Mouse (Mus musculus): ENCODE data around the gene Six5. TPM values are rescaled to one million over a fixed set of nuclear protein-coding genes. Genes with fewer than 3 reads are reported as not detected.

The Six5 gene
- polyA plus RNA-seq, 1 experiment, result 3.3 TPM

DNA sequence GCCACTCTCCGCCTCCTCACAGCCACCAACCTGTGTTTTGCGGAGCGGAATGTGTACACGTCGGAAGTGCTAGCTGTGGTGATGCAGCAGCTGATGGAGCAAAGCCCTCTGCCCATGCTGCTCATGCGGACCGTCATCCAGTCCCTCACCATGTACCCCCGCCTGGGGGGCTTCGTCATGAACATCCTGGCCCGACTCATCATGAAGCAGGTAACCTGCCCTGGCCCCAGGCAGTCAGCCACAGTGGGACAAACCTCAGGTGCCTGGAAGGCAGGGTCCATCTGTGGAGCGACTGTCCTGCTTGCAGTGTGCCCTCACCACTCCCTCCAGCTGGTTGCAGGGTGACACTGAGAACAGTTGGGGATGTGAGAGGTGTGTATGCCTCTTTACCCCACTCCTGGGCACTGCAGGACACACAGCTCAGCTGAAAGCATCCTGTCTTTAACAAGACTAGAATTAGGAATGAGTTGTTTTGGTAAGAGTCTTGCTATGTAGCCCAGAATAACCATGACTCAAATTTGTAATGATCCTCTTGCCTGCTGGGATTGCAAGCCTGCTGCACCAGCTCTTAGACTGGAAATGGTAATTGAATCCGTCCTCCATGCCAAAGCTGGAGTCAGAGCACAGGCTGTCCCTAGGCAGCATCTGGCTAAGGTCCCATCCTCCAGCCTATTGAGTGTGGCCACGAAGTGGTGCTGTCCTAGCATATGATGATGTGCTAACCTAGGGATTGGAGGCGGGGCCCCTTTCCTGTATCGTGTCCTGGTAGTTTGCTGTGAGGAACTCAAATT, 41.9 kb upstream of the Six5 start:
- H3K4me1 ChIP-seq (ENCODE audit: control insufficient read depth, insufficient read depth, low read length), result peaks cover 13% of the 10 kb centered on the region
- H3K27ac ChIP-seq (ENCODE audit: control insufficient read depth, insufficient read depth, low read depth, low read length), result peak overlapping the region; percentile 41; the same call in 1 of the 2 replicates
- H3K4me3 ChIP-seq (ENCODE audit: control insufficient read depth, low read depth, low read length), result peak overlapping the region; percentile 87
- no peaks in the 10 kb centered on the region for H3K36me3 ChIP-seq (ENCODE audit: control insufficient read depth, insufficient read depth, low read length)
- H3K27me3 ChIP-seq (ENCODE audit: control insufficient read depth, insufficient read depth, low read length), result no peaks in the 10 kb centered on the region
- TF ChIP-seq POLR2A (IDR thresholded peaks at IDR 0.05; ENCODE audit: control insufficient read depth, low read depth, low read length) (peak; percentile 32; the same call in 1 of the 2 replicates), CTCF (IDR thresholded peaks at IDR 0.05; ENCODE audit: control insufficient read depth, insufficient read depth, insufficient replicate concordance, low read depth, low read length) (no peak)

DNA sequence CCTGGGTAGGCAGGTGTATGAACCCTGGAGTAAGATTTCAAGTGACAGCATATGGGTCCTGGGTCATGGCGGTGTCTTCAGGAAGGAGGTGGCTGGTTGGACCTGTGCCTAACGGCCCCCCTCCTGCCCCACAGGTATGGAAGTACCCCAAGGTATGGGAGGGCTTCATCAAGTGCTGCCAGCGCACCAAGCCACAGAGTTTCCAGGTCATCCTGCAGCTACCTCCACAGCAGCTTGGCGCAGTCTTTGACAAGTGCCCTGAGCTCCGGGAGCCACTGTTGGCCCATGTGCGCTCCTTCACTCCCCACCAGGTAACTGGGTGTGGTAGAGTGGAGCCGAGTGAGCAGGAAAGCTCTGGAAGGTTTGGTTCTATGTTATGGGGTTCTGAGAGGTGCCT, 41.3 kb upstream of the Six5 start:
- Histone ChIP-seq H3K36me3 (ENCODE audit: control insufficient read depth, insufficient read depth, low read length) (no peaks in the 10 kb centered on the region), H3K27me3 (ENCODE audit: control insufficient read depth, insufficient read depth, low read length) (no peaks in the 10 kb centered on the region), H3K27ac (ENCODE audit: control insufficient read depth, insufficient read depth, low read depth, low read length) (no peak overlapping the region), H3K4me3 (ENCODE audit: control insufficient read depth, low read depth, low read length) (peak overlapping the region; percentile 87), H3K4me1 (ENCODE audit: control insufficient read depth, insufficient read depth, low read length) (peaks cover 13% of the 10 kb centered on the region)
- TF ChIP-seq CTCF (IDR thresholded peaks at IDR 0.05; ENCODE audit: control insufficient read depth, insufficient read depth, insufficient replicate concordance, low read depth, low read length) (no peak), POLR2A (IDR thresholded peaks at IDR 0.05; ENCODE audit: control insufficient read depth, low read depth, low read length) (no peak)

DNA sequence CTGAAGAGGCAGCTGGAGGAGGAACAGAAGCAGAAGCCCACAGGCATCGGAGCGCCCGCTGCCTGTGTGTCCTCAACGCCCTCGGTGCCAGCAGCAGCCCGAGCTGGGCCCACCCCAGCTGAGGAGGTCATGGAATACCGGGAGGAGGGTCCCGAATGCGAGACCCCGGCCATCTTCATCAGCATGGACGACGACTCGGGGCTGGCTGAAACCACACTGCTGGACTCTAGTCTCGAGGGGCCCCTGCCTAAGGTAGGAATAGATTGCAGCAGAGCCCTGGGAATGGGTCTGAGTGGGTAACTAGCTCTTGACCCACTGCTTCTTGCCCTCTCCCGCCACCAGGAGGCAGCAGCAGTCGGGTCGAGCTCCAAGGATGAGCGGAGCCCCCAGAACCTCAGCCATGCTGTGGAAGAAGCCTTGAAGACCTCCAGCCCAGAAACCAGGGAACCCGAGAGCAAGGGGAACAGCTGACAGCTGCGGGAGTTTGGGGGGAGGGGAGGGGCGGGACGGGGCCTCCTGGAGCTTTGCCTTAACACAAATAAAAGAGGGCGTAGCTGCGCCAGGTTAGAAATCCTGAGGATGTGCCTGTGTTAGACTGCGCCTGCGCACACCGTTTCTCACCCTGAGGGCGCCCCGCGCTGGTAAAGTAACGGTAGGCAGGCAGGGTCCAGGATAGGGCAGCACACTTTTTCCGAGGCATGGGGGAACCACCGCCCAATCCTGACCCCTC, 40.2 kb upstream of the Six5 start, which contains the start of gene Rsph6a:
Rsph6a (plus strand) TSS at position 644 of the 730 bp plus-strand sequence.
- Histone ChIP-seq H3K27me3 (ENCODE audit: control insufficient read depth, insufficient read depth, low read length) (no peaks in the 10 kb centered on the region), H3K4me1 (ENCODE audit: control insufficient read depth, insufficient read depth, low read length) (peaks cover 13% of the 10 kb centered on the region), H3K36me3 (ENCODE audit: control insufficient read depth, insufficient read depth, low read length) (no peaks in the 10 kb centered on the region), H3K27ac (ENCODE audit: control insufficient read depth, insufficient read depth, low read depth, low read length) (peak within 1 kb of the TSS; percentile 80), H3K4me3 (ENCODE audit: control insufficient read depth, low read depth, low read length) (peak within 1 kb of the TSS; percentile 87)
- TF ChIP-seq CTCF (IDR thresholded peaks at IDR 0.05; ENCODE audit: control insufficient read depth, insufficient read depth, insufficient replicate concordance, low read depth, low read length) (peak; percentile 46; the same call in 1 of the 2 replicates), POLR2A (IDR thresholded peaks at IDR 0.05; ENCODE audit: control insufficient read depth, low read depth, low read length) (peak; percentile 63; the same call in 1 of the 2 replicates)

DNA sequence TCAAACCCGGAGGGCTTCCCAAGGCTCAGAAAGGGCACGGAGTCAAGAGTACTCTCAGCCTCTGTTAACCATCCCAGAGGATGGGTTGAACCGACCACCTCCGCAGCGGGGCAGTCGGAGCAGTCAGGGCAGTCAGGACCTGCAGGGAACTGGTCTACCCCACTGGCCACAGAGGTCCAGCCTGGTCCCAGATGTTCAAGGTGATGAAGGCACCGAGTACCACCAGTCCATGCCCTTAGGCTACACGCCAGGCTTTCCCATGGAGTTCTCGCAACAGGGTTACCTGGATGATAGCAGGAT, 39.7 kb upstream of the Six5 start:
- Histone ChIP-seq H3K4me3 (ENCODE audit: control insufficient read depth, low read depth, low read length) (peak overlapping the region; percentile 87), H3K36me3 (ENCODE audit: control insufficient read depth, insufficient read depth, low read length) (no peaks in the 10 kb centered on the region), H3K27me3 (ENCODE audit: control insufficient read depth, insufficient read depth, low read length) (no peaks in the 10 kb centered on the region)

DNA sequence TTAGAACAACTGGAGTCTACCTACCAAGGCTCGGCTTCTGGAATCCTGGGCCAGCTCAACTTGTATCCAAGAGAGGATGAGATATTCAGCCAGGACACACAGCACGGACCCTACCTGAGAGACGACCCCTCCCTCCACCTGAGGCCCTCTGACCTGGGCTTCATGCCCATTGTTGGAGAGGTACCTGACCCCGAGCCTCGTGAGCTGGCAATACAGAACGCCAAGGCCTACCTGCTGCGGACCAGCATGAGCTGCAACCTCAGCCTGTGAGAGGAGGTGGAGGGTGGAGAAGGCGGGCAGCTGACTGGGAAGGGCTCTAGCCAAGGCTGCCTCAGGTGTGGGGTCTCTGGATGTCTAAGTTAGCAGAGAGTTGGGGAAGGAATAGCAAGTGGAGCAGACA, 39.3 kb upstream of the Six5 start:
- peak overlapping the region; percentile 87 for H3K4me3 ChIP-seq (ENCODE audit: control insufficient read depth, low read depth, low read length)
- H3K36me3 ChIP-seq (ENCODE audit: control insufficient read depth, insufficient read depth, low read length), result no peaks in the 10 kb centered on the region
- peak overlapping the region; percentile 80 for H3K27ac ChIP-seq (ENCODE audit: control insufficient read depth, insufficient read depth, low read depth, low read length)
- H3K27me3 ChIP-seq (ENCODE audit: control insufficient read depth, insufficient read depth, low read length), result no peaks in the 10 kb centered on the region
- H3K4me1 ChIP-seq (ENCODE audit: control insufficient read depth, insufficient read depth, low read length), result peaks cover 13% of the 10 kb centered on the region
- no peak for TF ChIP-seq CTCF (IDR thresholded peaks at IDR 0.05; ENCODE audit: control insufficient read depth, insufficient read depth, insufficient replicate concordance, low read depth, low read length)
- no peak for TF ChIP-seq POLR2A (IDR thresholded peaks at IDR 0.05; ENCODE audit: control insufficient read depth, low read depth, low read length)

More for the DNA sequence above, 39.7 kb upstream of the Six5 start:
- H3K4me1 ChIP-seq (ENCODE audit: control insufficient read depth, insufficient read depth, low read length), result peaks cover 13% of the 10 kb centered on the region
- TF ChIP-seq CTCF (IDR thresholded peaks at IDR 0.05; ENCODE audit: control insufficient read depth, insufficient read depth, insufficient replicate concordance, low read depth, low read length) (no peak), POLR2A (IDR thresholded peaks at IDR 0.05; ENCODE audit: control insufficient read depth, low read depth, low read length) (no peak)
- peak overlapping the region; percentile 80 for H3K27ac ChIP-seq (ENCODE audit: control insufficient read depth, insufficient read depth, low read depth, low read length)

DNA sequence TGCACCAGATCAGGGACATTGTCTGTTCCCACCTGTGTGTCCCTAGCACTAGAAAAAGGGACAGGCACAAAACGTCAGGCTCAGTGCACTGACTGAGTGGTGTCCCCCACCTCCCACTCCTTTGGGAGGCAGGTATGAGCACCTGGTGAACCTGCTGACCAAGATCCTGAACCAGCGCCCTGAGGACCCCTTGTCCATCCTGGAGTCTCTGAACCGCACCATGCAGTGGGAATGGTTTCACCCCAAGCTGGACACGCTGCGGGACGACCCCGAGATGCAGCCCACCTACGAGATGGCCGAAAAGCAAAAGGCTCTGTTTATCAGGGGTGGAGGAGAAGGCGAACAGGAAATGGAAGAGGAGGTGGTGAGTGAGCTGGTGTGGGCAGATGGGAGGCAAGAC, 37.0 kb upstream of the Six5 start:
- Histone ChIP-seq H3K4me3 (ENCODE audit: control insufficient read depth, low read depth, low read length) (no peak overlapping the region), H3K36me3 (ENCODE audit: control insufficient read depth, insufficient read depth, low read length) (no peaks in the 10 kb centered on the region), H3K27me3 (ENCODE audit: control insufficient read depth, insufficient read depth, low read length) (no peaks in the 10 kb centered on the region), H3K27ac (ENCODE audit: control insufficient read depth, insufficient read depth, low read depth, low read length) (no peak overlapping the region), H3K4me1 (ENCODE audit: control insufficient read depth, insufficient read depth, low read length) (peaks cover 13% of the 10 kb centered on the region)
- TF ChIP-seq CTCF (IDR thresholded peaks at IDR 0.05; ENCODE audit: control insufficient read depth, insufficient read depth, insufficient replicate concordance, low read depth, low read length) (no peak), POLR2A (IDR thresholded peaks at IDR 0.05; ENCODE audit: control insufficient read depth, low read depth, low read length) (no peak)

DNA sequence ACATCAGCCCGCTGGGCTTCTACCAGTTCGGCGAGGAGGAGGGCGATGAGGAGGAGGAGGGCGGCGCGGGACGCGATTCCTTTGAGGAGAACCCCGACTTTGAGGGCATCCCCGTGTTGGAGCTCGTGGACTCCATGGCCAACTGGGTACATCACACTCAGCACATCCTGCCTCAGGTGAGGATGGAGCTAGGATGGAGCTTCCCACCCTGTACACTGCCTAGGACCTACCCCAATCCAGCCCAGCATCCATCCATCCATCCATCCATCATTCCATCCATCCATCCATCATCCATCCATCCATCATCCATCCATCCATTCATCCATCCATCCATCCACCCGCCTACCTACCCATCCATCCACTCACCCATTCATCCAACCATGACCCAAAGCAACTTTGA, 28.5 kb upstream of the Six5 start:
- no peaks in the 10 kb centered on the region for H3K27me3 ChIP-seq (ENCODE audit: control insufficient read depth, insufficient read depth, low read length)
- no peak overlapping the region; the same call in 1 of the 2 replicates for H3K4me3 ChIP-seq (ENCODE audit: control insufficient read depth, low read depth, low read length)
- no peak for TF ChIP-seq CTCF (IDR thresholded peaks at IDR 0.05; ENCODE audit: control insufficient read depth, insufficient read depth, insufficient replicate concordance, low read depth, low read length)
- no peak; the same call in 1 of the 2 replicates for TF ChIP-seq POLR2A (IDR thresholded peaks at IDR 0.05; ENCODE audit: control insufficient read depth, low read depth, low read length)
- H3K27ac ChIP-seq (ENCODE audit: control insufficient read depth, insufficient read depth, low read depth, low read length), result no peak overlapping the region
- peaks cover 20% of the 10 kb centered on the region for H3K4me1 ChIP-seq (ENCODE audit: control insufficient read depth, insufficient read depth, low read length)
- H3K36me3 ChIP-seq (ENCODE audit: control insufficient read depth, insufficient read depth, low read length), result no peaks in the 10 kb centered on the region
